Mouse (Mus musculus) ES-E14 (cell line): ENCODE measurements around the gene Dmrta2.

Experiments used
- MAFK ChIP-seq: IDR thresholded peaks from 2 replicates; pipeline ENCODE4 v1.6.1; 2014; ENCODE audit warnings: mild to moderate bottlenecking, low read depth, low read length, inconsistent platforms; ENCODE audit not compliant: insufficient read depth
- ZC3H11A ChIP-seq: IDR thresholded peaks from 2 replicates; pipeline ENCODE4 v1.6.1; 2012; ENCODE audit warnings: low read depth, mild to moderate bottlenecking, inconsistent platforms, low read length, borderline replicate concordance
- ZNF384 ChIP-seq: IDR thresholded peaks from 2 replicates; pipeline ENCODE4 v1.6.1; 2012; ENCODE audit warnings: low read depth, low read length, inconsistent platforms

GRCm38 (mm10) chr4:109960201-109960935 lies 17.5 kb upstream of the Dmrta2 start:
- TF ChIP-seq MAFK (no peak), ZNF384 (no peak), ZC3H11A (no peak)
